Mouse (Mus musculus) small intestine, adult 2 months (tissue): ENCODE measurements around the gene Ccdc13.

Experiments used
- CTCF ChIP-seq: fragments of 200-500 bp; IDR thresholded peaks from 2 replicates; pipeline ENCODE4 v1.5.1; 2012; ENCODE audit warnings: low read depth, mild to moderate bottlenecking, control low read depth, inconsistent platforms, low read length, moderate library complexity, mixed read lengths; ENCODE audit not compliant: insufficient replicate concordance, insufficient read length; ENCODE audit errors: extremely low read depth
- POLR2A ChIP-seq: fragments of 200-500 bp; IDR thresholded peaks from 2 replicates; pipeline ENCODE4 v1.6.1; 2012; ENCODE audit warnings: low read depth, mild to moderate bottlenecking, control low read depth, inconsistent platforms, low read length, moderate library complexity

DNA sequence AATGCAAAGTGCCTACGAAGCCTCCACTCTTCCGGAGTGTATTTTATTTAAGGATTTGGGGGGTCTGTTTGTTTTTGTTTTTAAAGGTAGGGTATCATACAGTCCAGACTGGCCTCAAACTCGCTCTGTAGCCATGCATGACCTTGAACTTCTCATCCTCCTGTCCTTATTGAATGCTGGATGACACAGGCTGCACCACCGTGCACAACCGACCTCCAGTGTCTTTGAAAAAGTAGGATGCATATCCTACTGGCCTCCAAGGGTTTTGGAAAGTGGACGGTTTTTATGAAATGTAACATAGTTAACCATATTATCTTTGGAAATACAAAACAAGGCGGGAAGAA is 333 bp upstream of the Ccdc13 start:
- TF ChIP-seq POLR2A, result no peak
- no peak for TF ChIP-seq CTCF
